Mouse (Mus musculus): ENCODE results near the gene Chrm3.

DNA sequence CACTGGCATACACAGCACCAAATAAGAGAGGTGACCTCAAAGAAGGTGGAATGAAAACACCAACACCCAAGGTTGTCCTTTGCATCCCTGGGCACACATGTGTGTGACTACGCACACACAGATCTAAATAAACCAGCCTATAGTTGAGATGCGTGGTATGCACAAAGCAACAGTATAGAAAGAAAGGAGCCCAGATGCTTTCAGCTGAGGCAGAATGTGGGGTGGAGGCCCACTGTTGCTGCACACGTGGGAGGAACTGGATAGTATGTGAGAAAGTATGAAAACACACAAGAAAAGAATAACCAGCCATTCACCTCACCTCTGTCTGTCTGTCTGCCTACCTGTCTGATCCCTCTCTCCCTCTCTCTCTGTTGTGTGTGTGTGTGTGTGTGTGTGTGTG, 203.2 kb downstream of the Chrm3 start:
- TF ChIP-seq POLR2A (IDR thresholded peaks at IDR 0.05; ENCODE audit: extremely low read depth, insufficient read depth, low read length): no peak
- TF ChIP-seq CTCF (IDR thresholded peaks at IDR 0.05; ENCODE audit: extremely low read depth, insufficient read depth, low read length): no peak
